ENCODE assay signal across 26 mouse cellular contexts in the genomic region with DNA sequence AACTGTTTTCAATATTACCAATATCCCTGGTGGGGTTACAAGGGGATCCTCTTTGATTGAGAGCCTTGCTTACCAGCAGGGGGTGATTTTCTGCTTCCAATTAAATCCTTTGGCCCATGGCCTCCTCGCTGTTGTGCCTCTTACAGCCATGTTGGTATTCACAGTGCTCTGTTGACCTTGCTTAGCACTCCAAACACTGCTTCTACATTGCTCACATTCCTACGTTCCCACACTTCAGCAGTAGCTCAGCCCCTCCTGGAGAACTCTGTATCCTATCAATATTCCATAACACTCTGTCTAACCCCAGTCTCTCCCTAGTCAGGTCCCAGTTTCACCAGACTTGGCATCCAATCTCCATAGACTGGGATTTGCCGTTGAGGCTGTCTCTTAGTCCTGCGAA.
A peak's percentile ranks its signal among the peaks of the same experiment; 100 is the strongest.
DNase-seq lines count a peak whose midpoint lies in the region; ATAC-seq and TF ChIP-seq lines count a peak whose summit lies in the region.
"Had no signal": no experiment of that assay in that cellular context is flagged by ENCODE, and none has a peak within 500 bp of the region (broad histone marks: within the 10 kb centered on the region; RNA-seq: fewer than 3 reads in every experiment).

No protein-coding gene starts in this region.

- H3K36me3 ChIP-seq in heart, embryonic 16.5 days (ENCODE audit: control insufficient read depth, insufficient read depth) = no peaks in the 10 kb centered on the region
- no peaks in the 10 kb centered on the region for H3K36me3 ChIP-seq in heart, embryonic 11.5 days (ENCODE audit: control insufficient read depth, insufficient read depth, low read length)
- no peaks in the 10 kb centered on the region for H3K36me3 ChIP-seq in lung, embryonic 16.5 days (ENCODE audit: control insufficient read depth, insufficient read depth, low read length)
- H3K36me3 ChIP-seq: embryonic facial prominence, embryonic 15.5 days; G1E; hindbrain, embryonic 10.5 days had no signal

- no peak overlapping the region for H3K4me2 ChIP-seq in heart, embryonic 16.5 days (ENCODE audit: low read depth, low read length)
- H3K4me2 ChIP-seq in heart, embryonic 11.5 days = no peak overlapping the region
- H3K4me2 ChIP-seq in lung, embryonic 16.5 days (ENCODE audit: low read depth, low read length) = no peak overlapping the region
- H3K4me2 ChIP-seq: embryonic facial prominence, embryonic 15.5 days; hindbrain, embryonic 14.5 days had no signal

- H3K4me3 ChIP-seq in heart, embryonic 16.5 days (ENCODE audit: low read length) = no peak overlapping the region
- no peak overlapping the region for H3K4me3 ChIP-seq in heart, embryonic 11.5 days (ENCODE audit: low read depth, low read length)
- H3K4me3 ChIP-seq in lung, embryonic 16.5 days (ENCODE audit: low read length) = no peak overlapping the region
- no peak overlapping the region for H3K4me3 ChIP-seq in lung, adult 2 months (replicated peaks; ENCODE audit: extremely low read depth, low read depth, low read length)
- H3K4me3 ChIP-seq: embryonic facial prominence, embryonic 15.5 days; erythroblast, embryonic 14.5 days; hindbrain, embryonic 10.5 days had no signal

- no peaks in the 10 kb centered on the region for H3K9me3 ChIP-seq in heart, embryonic 16.5 days (replicated peaks; ENCODE audit: control insufficient read depth, low read length)
- H3K9me3 ChIP-seq in heart, embryonic 11.5 days (replicated peaks; ENCODE audit: control insufficient read depth, low read length) = no peaks in the 10 kb centered on the region
- H3K9me3 ChIP-seq in lung, embryonic 16.5 days (ENCODE audit: control insufficient read depth, low read length) = no peaks in the 10 kb centered on the region
- H3K9me3 ChIP-seq: embryonic facial prominence, embryonic 15.5 days; G1E; hindbrain, embryonic 10.5 days had no signal

- H3K9ac ChIP-seq in heart, embryonic 16.5 days (ENCODE audit: low read length) = no peak overlapping the region
- no peak overlapping the region for H3K9ac ChIP-seq in heart, embryonic 11.5 days (ENCODE audit: low read depth, low read length)
- no peak overlapping the region for H3K9ac ChIP-seq in lung, embryonic 16.5 days (ENCODE audit: low read length)
- H3K9ac ChIP-seq: embryonic facial prominence, embryonic 15.5 days; hindbrain, embryonic 14.5 days had no signal

- no peak for TF ChIP-seq POLR2A in lung, adult 2 months (IDR thresholded peaks at IDR 0.05; ENCODE audit: borderline replicate concordance, extremely low read depth, low read depth, low read length)

- peak; percentile 28 for DNase-seq in embryo, embryonic 10.5 days (ENCODE audit: low spot score)
- no peak for DNase-seq in embryo, embryonic 10 days (ENCODE audit: low spot score)
- no peak for DNase-seq in lung, adult 2 months
- DNase-seq in yolk sac, embryonic 10.5 days (ENCODE audit: low spot score) = peak; percentile 32
- no peak for DNase-seq in cerebellum, postnatal 36 days
- DNase-seq: adrenal gland, postnatal 14 days; B cell, adult 2 months; cerebellum, adult 11-12 months; cerebellum, adult 9-10 months; cerebellum, postnatal 25 days; embryo, embryonic 11 days; gastrocnemius, postnatal 10 days; heart, postnatal 14 days had no signal

- peaks cover 8% of the 10 kb centered on the region; the same call in 1 of the 2 replicates for H3K4me1 ChIP-seq in heart, embryonic 16.5 days (ENCODE audit: control insufficient read depth, insufficient read depth, low read length)
- H3K4me1 ChIP-seq in heart, embryonic 11.5 days (ENCODE audit: control insufficient read depth, insufficient read depth, low read length) = peaks cover 3% of the 10 kb centered on the region; the same call in 1 of the 2 replicates
- H3K4me1 ChIP-seq in lung, embryonic 16.5 days (replicated peaks; ENCODE audit: control insufficient read depth, insufficient read depth, low read length) = peaks cover 10% of the 10 kb centered on the region
- peaks cover 8% of the 10 kb centered on the region for H3K4me1 ChIP-seq in lung, adult 2 months (ENCODE audit: control insufficient read depth, insufficient read depth, low read length)
- H3K4me1 ChIP-seq: embryonic facial prominence, embryonic 15.5 days had no signal

- TF ChIP-seq CTCF in lung, adult 2 months (IDR thresholded peaks at IDR 0.05; ENCODE audit: insufficient read depth, low read length) = no peak

- no peaks in the 10 kb centered on the region for H3K27me3 ChIP-seq in heart, embryonic 16.5 days (ENCODE audit: control insufficient read depth, insufficient read depth, low read length)
- no peaks in the 10 kb centered on the region for H3K27me3 ChIP-seq in heart, embryonic 11.5 days (ENCODE audit: control insufficient read depth, insufficient read depth, low read length)
- no peaks in the 10 kb centered on the region for H3K27me3 ChIP-seq in lung, embryonic 16.5 days (ENCODE audit: control insufficient read depth, insufficient read depth, low read depth, low read length)
- H3K27me3 ChIP-seq: embryonic facial prominence, embryonic 15.5 days; Patski had no signal

- H3K27ac ChIP-seq in heart, embryonic 16.5 days (ENCODE audit: low read length) = peak overlapping the region; percentile 33; the same call in 1 of the 2 replicates
- H3K27ac ChIP-seq in heart, embryonic 11.5 days (ENCODE audit: low read depth, low read length) = no peak overlapping the region
- peak overlapping the region; percentile 21 for H3K27ac ChIP-seq in lung, embryonic 16.5 days (ENCODE audit: low read length)
- H3K27ac ChIP-seq: embryonic facial prominence, embryonic 15.5 days; hindbrain, embryonic 10.5 days; hindbrain, embryonic 14.5 days had no signal

- 53% methylated on average over 4 of the region's 4 CpGs for WGBS in heart, embryonic 16.5 days
- WGBS in heart, embryonic 11.5 days (ENCODE audit: insufficient replicate concordance) = 54% methylated on average over 4 of the region's 4 CpGs
- WGBS in lung, embryonic 16.5 days = 48% methylated on average over 4 of the region's 4 CpGs
- WGBS in lung, adult 2 months = 56% methylated on average over 4 of the region's 4 CpGs

- ATAC-seq in heart, embryonic 16.5 days (replicated peaks; ENCODE audit: extremely low read depth, insufficient read depth, low FRiP score) = no peak
- ATAC-seq in heart, embryonic 11.5 days (replicated peaks; ENCODE audit: insufficient number of reproducible peaks, low FRiP score, low TSS enrichment) = no peak
- ATAC-seq in lung, embryonic 16.5 days (ENCODE audit: low read depth) = peak; percentile 64
- ATAC-seq: activated CD4-positive, CD25-positive, alpha-beta regulatory T cell, adult 4 months; CD4-positive, CD25-positive, alpha-beta regulatory T cell, adult 4 months; forebrain, embryonic 16.5 days; inflammation-experienced regulatory T-cells, adult 6 months; Patski had no signal

Comparison
In these comparisons a context has a peak if more than half of its experiments do, and no peak if none do; other contexts are left out.
1. DNase-seq: peak in embryo, embryonic 10.5 days (single experiment) and yolk sac, embryonic 10.5 days (single experiment); none in embryo, embryonic 10 days (single experiment), lung, adult 2 months (single experiment) and cerebellum, postnatal 36 days (0 of 2).